Mouse (Mus musculus): Measurements from ENCODE around the gene Lrrc56.

GRCm38 (mm10) chr7:141164850-141165249 lies 29.1 kb upstream of the Lrrc56 start:
- no peak for TF ChIP-seq EP300 (IDR thresholded peaks at IDR 0.05; ENCODE audit: low read depth)
- no peak for TF ChIP-seq CTCF (IDR thresholded peaks at IDR 0.05; ENCODE audit: low read depth)
